Mouse (Mus musculus): ENCODE data around the gene Mpc2. TPM values are rescaled to one million over a fixed set of nuclear protein-coding genes. Genes with fewer than 3 reads are reported as not detected.

Gene Mpc2
- 154 and 156 TPM in 2 replicates for polyA plus RNA-seq (2015; fragmentation: Nextera tagmentation; extraction: Ambion mirVana)

GRCm38 (mm10) chr1:165460360-165460800 lies at the start of gene Mpc2, which contains the start of gene Dcaf6:
Gene Mpc2, plus strand, starts transcription at chr1:165460637.
Gene Dcaf6, minus strand, starts transcription at chr1:165460475.
- Histone ChIP-seq H3K4me3 (ENCODE audit: low read length) (peak within 1 kb of the TSS; percentile 92), H3K36me3 (ENCODE audit: control insufficient read depth, insufficient read depth, low read length) (no peaks in the 10 kb centered on the region), H3K27ac (ENCODE audit: low read length) (peak within 1 kb of the TSS; percentile 98), H3K4me1 (ENCODE audit: control insufficient read depth, insufficient read depth, low read length) (peaks cover 3% of the 10 kb centered on the region; the same call in 1 of the 2 replicates), H3K9ac (ENCODE audit: low read depth, low read length) (peak within 1 kb of the TSS; percentile 91), H3K4me2 (ENCODE audit: low read depth, low read length) (peak within 1 kb of the TSS; percentile 84), H3K27me3 (replicated peaks; ENCODE audit: control insufficient read depth, insufficient read depth, low read length) (no peaks in the 10 kb centered on the region), H3K9me3 (ENCODE audit: control insufficient read depth, low read length) (no peaks in the 10 kb centered on the region)
- peak; percentile 92 for ATAC-seq
- under 1% methylated on average over 31 of the region's 37 CpGs for WGBS

GRCm38 (mm10) chr1:165421357-165421915 lies 39.0 kb upstream of the Mpc2 start:
- Histone ChIP-seq H3K4me2 (ENCODE audit: low read depth, low read length) (no peak overlapping the region), H3K9me3 (ENCODE audit: control insufficient read depth, low read length) (no peaks in the 10 kb centered on the region), H3K27me3 (replicated peaks; ENCODE audit: control insufficient read depth, insufficient read depth, low read length) (no peaks in the 10 kb centered on the region), H3K9ac (ENCODE audit: low read depth, low read length) (no peak overlapping the region), H3K4me1 (ENCODE audit: control insufficient read depth, insufficient read depth, low read length) (no peaks in the 10 kb centered on the region), H3K36me3 (ENCODE audit: control insufficient read depth, insufficient read depth, low read length) (no peaks in the 10 kb centered on the region), H3K4me3 (ENCODE audit: low read length) (no peak overlapping the region), H3K27ac (ENCODE audit: low read length) (no peak overlapping the region)
- 61% methylated on average over 7 of the region's 7 CpGs for WGBS
- ATAC-seq: no peak

- Histone ChIP-seq H3K27ac (ENCODE audit: low read length) (no peak overlapping the region), H3K4me3 (ENCODE audit: low read length) (no peak overlapping the region), H3K36me3 (ENCODE audit: control insufficient read depth, insufficient read depth, low read length) (no peaks in the 10 kb centered on the region), H3K4me1 (ENCODE audit: control insufficient read depth, insufficient read depth, low read length) (no peaks in the 10 kb centered on the region), H3K27me3 (replicated peaks; ENCODE audit: control insufficient read depth, insufficient read depth, low read length) (no peaks in the 10 kb centered on the region), H3K4me2 (ENCODE audit: low read depth, low read length) (no peak overlapping the region), H3K9ac (ENCODE audit: low read depth, low read length) (no peak overlapping the region), H3K9me3 (ENCODE audit: control insufficient read depth, low read length) (no peaks in the 10 kb centered on the region)
- ATAC-seq: no peak
- 94% methylated on average over 2 of the region's 2 CpGs for WGBS
Observed at GRCm38 (mm10) chr1:165426254-165426653, 34.2 kb upstream of the Mpc2 start.

GRCm38 (mm10) chr1:165432883-165433282 lies 27.6 kb upstream of the Mpc2 start:
- Histone ChIP-seq H3K36me3 (ENCODE audit: control insufficient read depth, insufficient read depth, low read length) (no peaks in the 10 kb centered on the region; the same call in 1 of the 2 replicates), H3K27me3 (replicated peaks; ENCODE audit: control insufficient read depth, insufficient read depth, low read length) (no peaks in the 10 kb centered on the region), H3K4me1 (ENCODE audit: control insufficient read depth, insufficient read depth, low read length) (no peaks in the 10 kb centered on the region), H3K4me3 (ENCODE audit: low read length) (no peak overlapping the region), H3K4me2 (ENCODE audit: low read depth, low read length) (no peak overlapping the region), H3K27ac (ENCODE audit: low read length) (no peak overlapping the region), H3K9me3 (ENCODE audit: control insufficient read depth, low read length) (no peaks in the 10 kb centered on the region), H3K9ac (ENCODE audit: low read depth, low read length) (no peak overlapping the region)
- no peak for ATAC-seq
- WGBS: 66% methylated on average over 1 of the region's 1 CpGs

- Histone ChIP-seq H3K9ac (ENCODE audit: low read depth, low read length) (no peak overlapping the region), H3K36me3 (ENCODE audit: control insufficient read depth, insufficient read depth, low read length) (no peaks in the 10 kb centered on the region; the same call in 1 of the 2 replicates), H3K27me3 (replicated peaks; ENCODE audit: control insufficient read depth, insufficient read depth, low read length) (no peaks in the 10 kb centered on the region), H3K4me3 (ENCODE audit: low read length) (no peak overlapping the region), H3K27ac (ENCODE audit: low read length) (no peak overlapping the region), H3K4me2 (ENCODE audit: low read depth, low read length) (no peak overlapping the region), H3K4me1 (ENCODE audit: control insufficient read depth, insufficient read depth, low read length) (no peaks in the 10 kb centered on the region), H3K9me3 (ENCODE audit: control insufficient read depth, low read length) (no peaks in the 10 kb centered on the region)
- ATAC-seq: no peak
- 89% methylated on average over 1 of the region's 1 CpGs for WGBS
Observed at GRCm38 (mm10) chr1:165438289-165439021, 22.0 kb upstream of the Mpc2 start.

GRCm38 (mm10) chr1:165440788-165441187 lies 19.6 kb upstream of the Mpc2 start:
- no peaks in the 10 kb centered on the region for H3K9me3 ChIP-seq (ENCODE audit: control insufficient read depth, low read length)
- H3K4me2 ChIP-seq (ENCODE audit: low read depth, low read length): no peak overlapping the region
- H3K4me3 ChIP-seq (ENCODE audit: low read length): no peak overlapping the region
- no peaks in the 10 kb centered on the region for H3K4me1 ChIP-seq (ENCODE audit: control insufficient read depth, insufficient read depth, low read length)
- no peak overlapping the region for H3K9ac ChIP-seq (ENCODE audit: low read depth, low read length)
- no peaks in the 10 kb centered on the region for H3K27me3 ChIP-seq (replicated peaks; ENCODE audit: control insufficient read depth, insufficient read depth, low read length)
- H3K27ac ChIP-seq (ENCODE audit: low read length): no peak overlapping the region
- no peak for ATAC-seq
- no peaks in the 10 kb centered on the region for H3K36me3 ChIP-seq (ENCODE audit: control insufficient read depth, insufficient read depth, low read length)
- 79% methylated on average over 3 of the region's 3 CpGs for WGBS

GRCm38 (mm10) chr1:165441201-165441600 lies 19.2 kb upstream of the Mpc2 start:
- ATAC-seq: no peak
- Histone ChIP-seq H3K9me3 (ENCODE audit: control insufficient read depth, low read length) (no peaks in the 10 kb centered on the region), H3K4me3 (ENCODE audit: low read length) (no peak overlapping the region), H3K36me3 (ENCODE audit: control insufficient read depth, insufficient read depth, low read length) (no peaks in the 10 kb centered on the region), H3K4me2 (ENCODE audit: low read depth, low read length) (no peak overlapping the region), H3K9ac (ENCODE audit: low read depth, low read length) (no peak overlapping the region), H3K4me1 (ENCODE audit: control insufficient read depth, insufficient read depth, low read length) (no peaks in the 10 kb centered on the region), H3K27ac (ENCODE audit: low read length) (no peak overlapping the region), H3K27me3 (replicated peaks; ENCODE audit: control insufficient read depth, insufficient read depth, low read length) (no peaks in the 10 kb centered on the region)

- H3K36me3 ChIP-seq (ENCODE audit: control insufficient read depth, insufficient read depth, low read length): no peaks in the 10 kb centered on the region
- H3K4me2 ChIP-seq (ENCODE audit: low read depth, low read length): no peak overlapping the region
- H3K9me3 ChIP-seq (ENCODE audit: control insufficient read depth, low read length): no peaks in the 10 kb centered on the region
- ATAC-seq: no peak
- no peaks in the 10 kb centered on the region for H3K27me3 ChIP-seq (replicated peaks; ENCODE audit: control insufficient read depth, insufficient read depth, low read length)
- H3K27ac ChIP-seq (ENCODE audit: low read length): no peak overlapping the region
- H3K4me1 ChIP-seq (ENCODE audit: control insufficient read depth, insufficient read depth, low read length): no peaks in the 10 kb centered on the region
- no peak overlapping the region for H3K9ac ChIP-seq (ENCODE audit: low read depth, low read length)
- WGBS: 91% methylated on average over 3 of the region's 3 CpGs
- H3K4me3 ChIP-seq (ENCODE audit: low read length): no peak overlapping the region
Observed at GRCm38 (mm10) chr1:165441719-165442118, 18.7 kb upstream of the Mpc2 start.

- peak overlapping the region; percentile 91 for H3K9ac ChIP-seq (ENCODE audit: low read depth, low read length)
- H3K4me1 ChIP-seq (ENCODE audit: control insufficient read depth, insufficient read depth, low read length): peaks cover 3% of the 10 kb centered on the region; the same call in 1 of the 2 replicates
- 15% methylated on average over 7 of the region's 7 CpGs for WGBS
- ATAC-seq: no peak
- H3K27ac ChIP-seq (ENCODE audit: low read length): no peak overlapping the region
- no peaks in the 10 kb centered on the region for H3K27me3 ChIP-seq (replicated peaks; ENCODE audit: control insufficient read depth, insufficient read depth, low read length)
- H3K4me2 ChIP-seq (ENCODE audit: low read depth, low read length): peak overlapping the region; percentile 84
- no peaks in the 10 kb centered on the region for H3K36me3 ChIP-seq (ENCODE audit: control insufficient read depth, insufficient read depth, low read length)
- peak overlapping the region; percentile 92 for H3K4me3 ChIP-seq (ENCODE audit: low read length)
- H3K9me3 ChIP-seq (ENCODE audit: control insufficient read depth, low read length): no peaks in the 10 kb centered on the region
Observed at GRCm38 (mm10) chr1:165459041-165459502, 1.4 kb upstream of the Mpc2 start.

Data from intestine, embryonic 16.5 days (tissue).